Mouse (Mus musculus) heart, adult 2 months (tissue): ENCODE measurements at regions not wholly inside any gene's neighbourhood (a gene's known extent, or its start where the extent isn't known, plus 50 kb on each side); places are given as distances from the start of the nearest gene placed in this dataset.

Experiments used
- DNase-seq, 2 experiments: peaks; one replicate each; pipeline ENCODE4 v3.0.0; 2021
- H3K27ac ChIP-seq: fragments of 200-600 bp; 2 replicates; pipeline ENCODE4 v1.8.1; 2022
- H3K27me3 ChIP-seq: fragments of 200-500 bp; 2 replicates; pipeline ENCODE4 v1.6.1; 2012; ENCODE audit warnings: mild to moderate bottlenecking, low read length, inconsistent platforms, mixed read lengths; ENCODE audit not compliant: control insufficient read depth, insufficient read depth
- H3K36me3 ChIP-seq: fragments of 200-500 bp; 2 replicates; pipeline ENCODE4 v1.6.1; 2012; ENCODE audit warnings: low read length, inconsistent platforms; ENCODE audit not compliant: control insufficient read depth, insufficient read depth
- H3K4me1 ChIP-seq: fragments of 200-500 bp; 2 replicates; pipeline ENCODE4 v1.6.1; 2011; ENCODE audit warnings: low read length; ENCODE audit not compliant: control insufficient read depth, insufficient read depth
- H3K4me3 ChIP-seq: fragments of 200-600 bp; 2 replicates; pipeline ENCODE4 v1.8.1; 2022
- H3K79me2 ChIP-seq: fragments of 200-500 bp; replicated peaks from 2 replicates; pipeline ENCODE4 v1.6.1; 2012; ENCODE audit warnings: mild to moderate bottlenecking, inconsistent platforms, low read length, moderate library complexity, mixed read lengths; ENCODE audit not compliant: control insufficient read depth, insufficient read depth
- H3K9ac ChIP-seq: fragments of 200-500 bp; 2 replicates; pipeline ENCODE4 v1.6.1; 2012; ENCODE audit warnings: low read depth, mild to moderate bottlenecking, control low read depth, inconsistent platforms, low read length, mixed read lengths
- CTCF ChIP-seq: fragments of 200-600 bp; IDR thresholded peaks from 2 replicates; pipeline ENCODE4 v1.8.1; 2022; ENCODE audit warnings: antibody characterized with exemption, mild to moderate bottlenecking, moderate library complexity
- EP300 ChIP-seq: fragments of 200-500 bp; IDR thresholded peaks from 2 replicates; pipeline ENCODE4 v1.6.1; 2011; ENCODE audit warnings: low read depth, low read length, control low read depth; ENCODE audit not compliant: insufficient read depth
- POLR2A ChIP-seq: fragments of 200-500 bp; IDR thresholded peaks from 2 replicates; pipeline ENCODE4 v1.6.1; 2011; ENCODE audit warnings: mild to moderate bottlenecking, low read depth, low read length, control low read depth; ENCODE audit not compliant: insufficient read depth
- WGBS: fragments of 180-500 bp; shearing (Covaris S2); methylation state at CpG from one replicate; pipeline ENCODE4 v1.1.7; 2018; 5-methylcytosine and 5-hydroxymethylcytosine counted together
- intact Hi-C: fragments of 180-260 bp; cut with DNase I; formaldehyde crosslinking; loops from one replicate; pipeline ENCODE4 v1.15.1; 2025

GRCm38 (mm10) chr6:6657928-6658500, 79.6 kb upstream of the Sem1 start:
- no peak for DNase-seq
- Histone ChIP-seq H3K4me1 (no peaks in the 10 kb centered on the region), H3K36me3 (no peaks in the 10 kb centered on the region), H3K27ac (no peak overlapping the region), H3K79me2 (no peaks in the 10 kb centered on the region), H3K9ac (no peak overlapping the region), H3K27me3 (no peaks in the 10 kb centered on the region), H3K4me3 (no peak overlapping the region)
- intact Hi-C loops, result no loop called here
- whole genome bisulfite sequencing, result 80% methylated on average over 3 of the region's 3 CpGs
- TF ChIP-seq CTCF (no peak), POLR2A (no peak), EP300 (no peak)

- WGBS, result 45% methylated on average over 5 of the region's 5 CpGs
- no peaks in the 10 kb centered on the region for H3K4me1 ChIP-seq
- DNase-seq, result no peak
- H3K36me3 ChIP-seq, result no peaks in the 10 kb centered on the region
- H3K4me3 ChIP-seq, result no peak overlapping the region
- no peak overlapping the region for H3K9ac ChIP-seq
- no peak overlapping the region for H3K27ac ChIP-seq
- no peak for TF ChIP-seq EP300
- no peaks in the 10 kb centered on the region for H3K27me3 ChIP-seq
- no peaks in the 10 kb centered on the region for H3K79me2 ChIP-seq
- intact Hi-C loops, result no loop called here
Observed at GRCm38 (mm10) chr6:6660072-6660471, 81.6 kb upstream of the Sem1 start.

- Histone ChIP-seq H3K4me1 (no peaks in the 10 kb centered on the region), H3K27me3 (no peaks in the 10 kb centered on the region), H3K9ac (no peak overlapping the region), H3K4me3 (no peak overlapping the region), H3K79me2 (no peaks in the 10 kb centered on the region), H3K36me3 (no peaks in the 10 kb centered on the region), H3K27ac (no peak overlapping the region)
- 90% methylated on average over 5 of the region's 5 CpGs for WGBS
- intact Hi-C loops, result no loop called here
- no peak for DNase-seq
- TF ChIP-seq POLR2A (no peak), CTCF (no peak), EP300 (no peak)
Observed at GRCm38 (mm10) chr6:6666762-6667161, 88.3 kb upstream of the Sem1 start.

GRCm38 (mm10) chr6:6689241-6689640, 110.8 kb upstream of the Sem1 start:
- H3K79me2 ChIP-seq, result no peaks in the 10 kb centered on the region
- H3K4me1 ChIP-seq, result no peaks in the 10 kb centered on the region
- DNase-seq, result no peak
- no peaks in the 10 kb centered on the region for H3K36me3 ChIP-seq
- TF ChIP-seq EP300 (no peak), POLR2A (no peak), CTCF (no peak)
- 73% methylated on average over 5 of the region's 5 CpGs for WGBS
- no peak overlapping the region for H3K9ac ChIP-seq
- H3K27ac ChIP-seq, result no peak overlapping the region
- no peaks in the 10 kb centered on the region for H3K27me3 ChIP-seq
- no peak overlapping the region for H3K4me3 ChIP-seq
- intact Hi-C loops, result no loop called here

GRCm38 (mm10) chr6:6690188-6690587, 111.7 kb upstream of the Sem1 start:
- intact Hi-C loops, result loop anchor here (10.0 kb wide), 1 partner anchor 165 kb away; no protein-coding TSS in a partner anchor
- H3K9ac ChIP-seq, result no peak overlapping the region
- H3K36me3 ChIP-seq, result no peaks in the 10 kb centered on the region
- no peaks in the 10 kb centered on the region for H3K27me3 ChIP-seq
- no peak overlapping the region for H3K27ac ChIP-seq
- no peak for DNase-seq
- TF ChIP-seq POLR2A, result no peak
- no peak for TF ChIP-seq EP300
- TF ChIP-seq CTCF, result no peak
- no peaks in the 10 kb centered on the region for H3K79me2 ChIP-seq
- no peak overlapping the region for H3K4me3 ChIP-seq
- WGBS, result 76% methylated on average over 5 of the region's 5 CpGs
- H3K4me1 ChIP-seq, result no peaks in the 10 kb centered on the region

GRCm38 (mm10) chr6:6692056-6692770, 113.8 kb upstream of the Sem1 start:
- Histone ChIP-seq H3K4me3 (no peak overlapping the region), H3K9ac (no peak overlapping the region), H3K27me3 (no peaks in the 10 kb centered on the region), H3K36me3 (no peaks in the 10 kb centered on the region), H3K79me2 (no peaks in the 10 kb centered on the region), H3K27ac (no peak overlapping the region), H3K4me1 (no peaks in the 10 kb centered on the region)
- 59% methylated on average over 8 of the region's 8 CpGs for WGBS
- TF ChIP-seq POLR2A, result no peak
- no peak for TF ChIP-seq EP300
- TF ChIP-seq CTCF, result no peak
- no peak for DNase-seq
- intact Hi-C loops, result loop anchor here (10.0 kb wide), 1 partner anchor 163 kb away; no protein-coding TSS in a partner anchor
